Mouse (Mus musculus) central nervous system, embryonic 18 days (tissue): ENCODE data around the gene Stambpl1. TPM values are rescaled to one million over a fixed set of nuclear protein-coding genes. Genes with fewer than 3 reads are reported as not detected.

Experiments used
- polyA plus RNA-seq: library from polyadenylated mRNA; depleted of rRNA; stranded (reverse); fragments of >200 nt; gene quantifications from 2 replicates; pipeline ENCODE4 v1.2.3, GENCODE M21; 2012; rRNA removed

Stambpl1 gene
- polyA plus RNA-seq = 11.6 and 11.9 TPM in 2 replicates

DNA sequence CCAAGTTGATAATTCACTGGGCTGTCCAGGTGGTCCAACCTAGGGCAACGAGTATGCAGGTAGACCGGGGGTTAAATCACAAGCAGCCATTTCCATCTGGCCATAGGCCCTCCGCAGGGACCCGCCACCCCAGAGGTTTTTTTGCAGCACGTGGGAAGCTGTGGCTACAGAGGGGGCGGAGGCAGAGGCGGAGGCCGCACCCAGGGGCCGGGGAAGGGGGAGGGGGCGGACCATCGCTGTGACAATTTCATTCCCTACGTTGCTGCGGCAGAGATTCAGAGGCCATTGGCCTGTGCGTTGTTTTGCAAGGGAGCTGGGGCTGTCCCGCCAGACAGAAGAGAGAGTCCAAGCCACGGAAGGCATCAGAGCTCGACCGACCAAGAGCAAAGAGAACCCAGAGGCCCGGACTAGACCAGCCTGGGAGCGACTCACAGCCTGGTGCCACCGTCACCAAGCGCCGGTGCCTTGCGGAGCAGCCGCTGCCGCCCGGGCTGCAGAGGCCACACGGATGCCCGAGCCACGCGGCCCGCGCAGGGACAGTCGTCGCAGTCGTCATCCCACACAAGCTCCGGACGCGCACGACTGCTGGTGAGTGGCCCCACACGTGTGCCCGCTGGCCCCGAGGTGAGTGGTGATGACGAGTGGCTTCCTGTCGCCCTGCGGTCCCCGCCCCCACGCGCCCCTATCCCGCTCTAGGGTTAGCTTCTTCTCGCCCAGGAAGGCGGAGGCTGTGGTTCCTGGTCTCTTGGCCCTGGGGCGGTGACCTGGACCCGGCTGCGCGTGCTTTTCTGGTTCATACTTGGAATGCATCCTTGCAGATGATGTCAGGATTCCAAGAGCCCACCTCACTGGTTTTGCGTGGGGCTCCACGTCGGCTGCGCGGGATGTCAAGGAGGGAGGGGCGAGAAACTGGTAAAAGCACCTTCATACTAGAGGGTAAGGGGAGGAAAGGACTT, at the start of gene Stambpl1:
Stambpl1 (plus strand) TSS at position 222 of the 956 bp plus-strand sequence.

DNA sequence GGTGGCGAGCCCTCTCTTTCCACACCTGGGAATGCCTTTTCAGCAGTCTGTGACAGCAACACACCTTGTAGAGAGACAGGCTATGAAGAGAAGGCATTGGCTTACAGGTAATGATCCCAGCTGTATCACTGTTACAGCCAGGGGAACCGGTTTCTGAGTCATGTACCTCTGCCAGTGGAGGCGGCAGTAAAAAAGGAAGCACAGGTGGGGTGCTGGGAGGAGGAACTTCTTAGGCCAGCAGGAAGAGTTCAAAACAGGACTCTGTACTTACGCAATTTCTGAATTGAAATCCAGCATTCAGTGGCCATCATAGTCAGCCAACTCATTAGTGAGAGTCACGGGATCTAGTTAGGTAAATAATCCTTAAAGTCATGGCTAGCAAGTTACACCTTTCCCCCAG, 26.1 kb upstream of the Stambpl1 start, which contains the start of gene Ankrd22:
Ankrd22 (minus strand) TSS at position 163 of the 400 bp plus-strand sequence.

DNA sequence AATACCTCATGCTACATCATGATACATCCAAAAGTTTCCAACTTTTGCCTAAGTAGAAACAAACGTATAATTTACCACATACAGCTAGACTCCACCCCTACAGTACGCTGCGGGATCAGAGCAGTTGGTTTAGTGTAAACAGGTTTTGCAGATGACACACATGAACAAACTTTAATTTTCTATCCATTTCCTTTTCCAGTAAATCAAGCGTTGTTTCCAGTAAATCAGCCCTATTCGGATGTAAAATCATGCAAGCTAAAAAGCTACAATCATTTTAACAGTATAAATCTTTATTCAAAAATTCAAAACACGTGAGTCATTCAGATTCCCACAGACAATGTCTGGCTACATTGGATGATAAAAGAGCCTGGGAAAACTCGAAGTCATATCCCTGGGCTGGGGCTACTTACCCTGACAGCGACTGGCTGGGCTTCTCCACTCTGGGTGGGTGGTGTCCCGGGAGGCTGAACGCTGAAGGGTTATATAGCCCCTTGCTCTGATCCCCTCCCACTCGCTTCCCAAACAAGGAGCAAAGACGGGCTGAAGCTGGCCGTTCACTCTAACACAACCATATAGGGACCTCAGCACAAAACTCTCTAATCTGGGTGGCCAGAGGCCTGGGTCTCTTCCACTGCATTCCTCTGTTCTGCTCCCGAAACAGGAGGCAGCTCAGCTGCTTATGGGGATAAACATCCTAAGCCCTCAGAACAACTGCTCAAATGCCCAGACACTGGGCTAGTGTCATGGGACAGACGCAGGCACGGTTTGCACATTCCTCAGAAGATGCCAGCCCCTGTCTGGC, 63.1 kb downstream of the Stambpl1 start, which contains the start of gene Acta2:
Acta2 (minus strand) TSS at position 711 of the 802 bp plus-strand sequence.

Other genes with a start within 250 kb of the Stambpl1 start
- not detected in 2 replicates for gene Lipf, start 231.0 kb upstream of the Stambpl1 start, polyA plus RNA-seq
- gene Lipk, start 183.9 kb upstream of the Stambpl1 start, polyA plus RNA-seq = not detected in 2 replicates
- gene Lipn, start 124.9 kb upstream of the Stambpl1 start, polyA plus RNA-seq = not detected in 2 replicates
- gene Lipm, start 91.3 kb upstream of the Stambpl1 start, polyA plus RNA-seq = 0.03 TPM in 2 replicates
- not detected in 2 replicates for gene Ankrd22, start 26.2 kb upstream of the Stambpl1 start, polyA plus RNA-seq
- gene Acta2, start 63.4 kb downstream of the Stambpl1 start, polyA plus RNA-seq = 16.1 and 24.2 TPM in 2 replicates
- 1.0 and 1.1 TPM in 2 replicates for gene Fas, start 98.4 kb downstream of the Stambpl1 start, polyA plus RNA-seq